Mouse (Mus musculus): ENCODE measurements around the gene Tns1. TPM values are rescaled to one million over a fixed set of nuclear protein-coding genes. Genes with fewer than 3 reads are reported as not detected.

The Tns1 gene
- polyA plus RNA-seq, 1 experiment from 2014 or later = 137 TPM

- Histone ChIP-seq H3K4me2 (ENCODE audit: low read depth, low read length) (peak overlapping the region; percentile 72), H3K4me3 (ENCODE audit: low read length) (peak overlapping the region; percentile 67), H3K36me3 (ENCODE audit: control insufficient read depth, insufficient read depth, low read length) (no peaks in the 10 kb centered on the region), H3K27me3 (ENCODE audit: control insufficient read depth, insufficient read depth, low read depth, low read length) (no peaks in the 10 kb centered on the region), H3K27ac (ENCODE audit: low read length) (peak overlapping the region; percentile 17), H3K9ac (ENCODE audit: low read length) (peak overlapping the region; percentile 78), H3K9me3 (ENCODE audit: control insufficient read depth, low read length) (no peaks in the 10 kb centered on the region), H3K4me1 (replicated peaks; ENCODE audit: control insufficient read depth, insufficient read depth, low read length) (peaks cover 64% of the 10 kb centered on the region)
- WGBS = 57% methylated on average over 4 of the region's 4 CpGs
- no peak for ATAC-seq (ENCODE audit: low read depth)
These were observed 88.8 kb downstream of the Tns1 start for GRCm38 (mm10) chr1:74035487-74035886.

- Histone ChIP-seq H3K9ac (ENCODE audit: low read length) (peak overlapping the region; percentile 78; the same call in 1 of the 2 replicates), H3K4me2 (ENCODE audit: low read depth, low read length) (peak overlapping the region; percentile 72), H3K9me3 (ENCODE audit: control insufficient read depth, low read length) (no peaks in the 10 kb centered on the region), H3K4me3 (ENCODE audit: low read length) (peak overlapping the region; percentile 67), H3K27ac (ENCODE audit: low read length) (peak overlapping the region; percentile 17; the same call in 1 of the 2 replicates), H3K4me1 (replicated peaks; ENCODE audit: control insufficient read depth, insufficient read depth, low read length) (peaks cover 72% of the 10 kb centered on the region), H3K36me3 (ENCODE audit: control insufficient read depth, insufficient read depth, low read length) (no peaks in the 10 kb centered on the region), H3K27me3 (ENCODE audit: control insufficient read depth, insufficient read depth, low read depth, low read length) (no peaks in the 10 kb centered on the region)
- peak; percentile 11 for ATAC-seq (ENCODE audit: low read depth)
- 63% methylated on average over 2 of the region's 2 CpGs for WGBS
These were observed 89.5 kb downstream of the Tns1 start for GRCm38 (mm10) chr1:74034736-74035135.

- Histone ChIP-seq H3K4me3 (ENCODE audit: low read length) (peak overlapping the region; percentile 67; the same call in 1 of the 2 replicates), H3K27me3 (ENCODE audit: control insufficient read depth, insufficient read depth, low read depth, low read length) (no peaks in the 10 kb centered on the region), H3K4me2 (ENCODE audit: low read depth, low read length) (peak overlapping the region; percentile 72), H3K27ac (ENCODE audit: low read length) (no peak overlapping the region), H3K36me3 (ENCODE audit: control insufficient read depth, insufficient read depth, low read length) (no peaks in the 10 kb centered on the region), H3K4me1 (replicated peaks; ENCODE audit: control insufficient read depth, insufficient read depth, low read length) (peaks cover 77% of the 10 kb centered on the region), H3K9ac (ENCODE audit: low read length) (peak overlapping the region; percentile 21; the same call in 1 of the 2 replicates), H3K9me3 (ENCODE audit: control insufficient read depth, low read length) (no peaks in the 10 kb centered on the region)
- ATAC-seq (ENCODE audit: low read depth) = no peak
These were observed 90.0 kb downstream of the Tns1 start for GRCm38 (mm10) chr1:74034211-74034610.

GRCm38 (mm10) chr1:74033407-74033806 is 90.8 kb downstream of the Tns1 start:
- H3K9me3 ChIP-seq (ENCODE audit: control insufficient read depth, low read length) = no peaks in the 10 kb centered on the region
- 0 out of 2 replicates have a peak overlapping the region, but pooled peaks have one; percentile 8 for H3K9ac ChIP-seq (ENCODE audit: low read length)
- WGBS = 85% methylated on average over 4 of the region's 4 CpGs
- H3K27me3 ChIP-seq (ENCODE audit: control insufficient read depth, insufficient read depth, low read depth, low read length) = no peaks in the 10 kb centered on the region
- H3K4me3 ChIP-seq (ENCODE audit: low read length) = no peak overlapping the region
- no peaks in the 10 kb centered on the region for H3K36me3 ChIP-seq (ENCODE audit: control insufficient read depth, insufficient read depth, low read length)
- no peak overlapping the region for H3K4me2 ChIP-seq (ENCODE audit: low read depth, low read length)
- ATAC-seq (ENCODE audit: low read depth) = no peak
- peak overlapping the region; percentile 9 for H3K27ac ChIP-seq (ENCODE audit: low read length)
- peaks cover 85% of the 10 kb centered on the region for H3K4me1 ChIP-seq (replicated peaks; ENCODE audit: control insufficient read depth, insufficient read depth, low read length)

- no peak for ATAC-seq (ENCODE audit: low read depth)
- WGBS = 77% methylated on average over 5 of the region's 5 CpGs
These were observed 91.3 kb downstream of the Tns1 start for GRCm38 (mm10) chr1:74032966-74033365.

GRCm38 (mm10) chr1:74031771-74032609 is 92.3 kb downstream of the Tns1 start:
- H3K36me3 ChIP-seq (ENCODE audit: control insufficient read depth, insufficient read depth, low read length) = no peaks in the 10 kb centered on the region
- peak overlapping the region; percentile 18; the same call in 1 of the 2 replicates for H3K9ac ChIP-seq (ENCODE audit: low read length)
- H3K27me3 ChIP-seq (ENCODE audit: control insufficient read depth, insufficient read depth, low read depth, low read length) = no peaks in the 10 kb centered on the region
- peak overlapping the region; percentile 12 for H3K4me2 ChIP-seq (ENCODE audit: low read depth, low read length)
- ATAC-seq (ENCODE audit: low read depth) = 0 out of 2 replicates have a peak, but pooled peaks have one; percentile 1
- WGBS = 48% methylated on average over 9 of the region's 9 CpGs
- H3K27ac ChIP-seq (ENCODE audit: low read length) = peak overlapping the region; percentile 92
- H3K4me3 ChIP-seq (ENCODE audit: low read length) = no peak overlapping the region
- H3K4me1 ChIP-seq (replicated peaks; ENCODE audit: control insufficient read depth, insufficient read depth, low read length) = peaks cover 90% of the 10 kb centered on the region
- H3K9me3 ChIP-seq (ENCODE audit: control insufficient read depth, low read length) = no peaks in the 10 kb centered on the region

More at GRCm38 (mm10) chr1:74032966-74033365, 91.3 kb downstream of the Tns1 start:
- no peak overlapping the region for H3K4me3 ChIP-seq (ENCODE audit: low read length)
- H3K27me3 ChIP-seq (ENCODE audit: control insufficient read depth, insufficient read depth, low read depth, low read length) = no peaks in the 10 kb centered on the region
- peaks cover 87% of the 10 kb centered on the region for H3K4me1 ChIP-seq (replicated peaks; ENCODE audit: control insufficient read depth, insufficient read depth, low read length)
- H3K9me3 ChIP-seq (ENCODE audit: control insufficient read depth, low read length) = no peaks in the 10 kb centered on the region
- 0 out of 2 replicates have a peak overlapping the region, but pooled peaks have one; percentile 8 for H3K9ac ChIP-seq (ENCODE audit: low read length)
- H3K4me2 ChIP-seq (ENCODE audit: low read depth, low read length) = no peak overlapping the region
- no peaks in the 10 kb centered on the region for H3K36me3 ChIP-seq (ENCODE audit: control insufficient read depth, insufficient read depth, low read length)
- H3K27ac ChIP-seq (ENCODE audit: low read length) = peak overlapping the region; percentile 9

GRCm38 (mm10) chr1:74030901-74031360 is 93.3 kb downstream of the Tns1 start:
- Histone ChIP-seq H3K27ac (ENCODE audit: low read length) (peak overlapping the region; percentile 92), H3K27me3 (ENCODE audit: control insufficient read depth, insufficient read depth, low read depth, low read length) (no peaks in the 10 kb centered on the region), H3K4me2 (ENCODE audit: low read depth, low read length) (peak overlapping the region; percentile 12), H3K36me3 (ENCODE audit: control insufficient read depth, insufficient read depth, low read length) (no peaks in the 10 kb centered on the region), H3K9ac (ENCODE audit: low read length) (peak overlapping the region; percentile 39), H3K9me3 (ENCODE audit: control insufficient read depth, low read length) (no peaks in the 10 kb centered on the region), H3K4me1 (replicated peaks; ENCODE audit: control insufficient read depth, insufficient read depth, low read length) (peaks cover 96% of the 10 kb centered on the region), H3K4me3 (ENCODE audit: low read length) (no peak overlapping the region)
- 6% methylated on average over 3 of the region's 3 CpGs for whole genome bisulfite sequencing
- ATAC-seq (ENCODE audit: low read depth) = peak; percentile 49

- Histone ChIP-seq H3K27ac (ENCODE audit: low read length) (peak overlapping the region; percentile 92), H3K4me2 (ENCODE audit: low read depth, low read length) (no peak overlapping the region), H3K9ac (ENCODE audit: low read length) (no peak overlapping the region; the same call in 1 of the 2 replicates), H3K9me3 (ENCODE audit: control insufficient read depth, low read length) (no peaks in the 10 kb centered on the region), H3K4me1 (replicated peaks; ENCODE audit: control insufficient read depth, insufficient read depth, low read length) (peaks cover 98% of the 10 kb centered on the region), H3K27me3 (ENCODE audit: control insufficient read depth, insufficient read depth, low read depth, low read length) (no peaks in the 10 kb centered on the region), H3K36me3 (ENCODE audit: control insufficient read depth, insufficient read depth, low read length) (no peaks in the 10 kb centered on the region), H3K4me3 (ENCODE audit: low read length) (no peak overlapping the region)
- ATAC-seq (ENCODE audit: low read depth) = no peak
- WGBS = 65% methylated on average over 1 of the region's 1 CpGs
These were observed 94.0 kb downstream of the Tns1 start for GRCm38 (mm10) chr1:74030285-74030684.

- Histone ChIP-seq H3K27me3 (ENCODE audit: control insufficient read depth, insufficient read depth, low read depth, low read length) (no peaks in the 10 kb centered on the region), H3K36me3 (ENCODE audit: control insufficient read depth, insufficient read depth, low read length) (no peaks in the 10 kb centered on the region), H3K4me1 (replicated peaks; ENCODE audit: control insufficient read depth, insufficient read depth, low read length) (peaks cover 98% of the 10 kb centered on the region), H3K9me3 (ENCODE audit: control insufficient read depth, low read length) (no peaks in the 10 kb centered on the region), H3K4me2 (ENCODE audit: low read depth, low read length) (no peak overlapping the region), H3K9ac (ENCODE audit: low read length) (peak overlapping the region; percentile 21; the same call in 1 of the 2 replicates), H3K27ac (ENCODE audit: low read length) (peak overlapping the region; percentile 97), H3K4me3 (ENCODE audit: low read length) (no peak overlapping the region)
- 46% methylated on average over 3 of the region's 3 CpGs for WGBS
- no peak for ATAC-seq (ENCODE audit: low read depth)
These were observed 94.6 kb downstream of the Tns1 start for GRCm38 (mm10) chr1:74029669-74030068.
